Mouse (Mus musculus): ENCODE data around the gene Tubal3. TPM values are rescaled to one million over a fixed set of nuclear protein-coding genes. Genes with fewer than 3 reads are reported as not detected.
A peak's percentile ranks its signal among the peaks of the same experiment; 100 is the strongest.

The Tubal3 gene
- not detected for polyA plus RNA-seq (2012; fragmentation: generic; extraction: Trizol)

DNA sequence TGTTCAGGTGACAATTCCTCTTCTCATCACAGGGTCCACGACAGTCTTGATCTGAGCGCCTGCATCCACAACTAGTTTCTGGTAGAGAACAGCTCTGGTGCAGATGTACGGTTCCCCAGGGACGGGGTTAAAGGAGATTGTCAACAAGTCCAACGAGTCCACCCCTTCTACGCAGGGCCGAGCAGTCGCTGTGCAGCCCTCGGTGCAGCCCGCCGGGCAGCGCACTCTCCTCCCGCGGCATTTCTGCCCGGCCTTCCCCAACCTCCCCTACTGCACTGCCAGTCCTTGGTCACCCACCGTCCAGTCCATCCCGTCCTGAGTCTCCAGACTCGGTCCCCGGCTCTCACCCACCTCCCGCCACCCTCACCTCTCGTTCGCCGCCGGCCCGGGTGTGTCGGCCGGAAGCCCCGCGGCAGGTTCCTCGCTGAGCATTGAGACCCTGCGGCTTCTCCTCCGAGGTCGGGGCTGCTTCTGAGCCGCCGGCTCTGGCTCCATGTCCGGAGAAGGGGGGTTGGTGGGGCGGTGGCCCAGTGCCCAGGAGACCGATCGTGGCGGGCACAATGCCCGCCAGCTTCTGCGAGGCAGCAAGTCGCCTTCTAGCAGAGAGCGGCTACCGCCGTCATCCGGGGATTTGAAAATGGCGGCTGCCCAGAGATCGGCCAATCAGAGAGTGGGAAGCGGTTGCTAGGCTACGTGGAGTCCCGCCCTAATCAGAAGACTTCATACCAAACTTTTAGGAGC lies at the start of gene Tubal3, which contains the start of gene Net1:
Tubal3 (plus strand) TSS at position 704 of the 741 bp plus-strand sequence.
Net1 (minus strand) TSS at position 650 of the 741 bp plus-strand sequence.
- no peaks in the 10 kb centered on the region for H3K27me3 ChIP-seq (ENCODE audit: control insufficient read depth, insufficient read depth, insufficient read length)
- peak within 1 kb of the TSS; percentile 51 for H3K4me3 ChIP-seq
- TF ChIP-seq USF1 (IDR thresholded peaks at IDR 0.05; ENCODE audit: low read depth) (no peak), MYOD1 (IDR thresholded peaks at IDR 0.05; ENCODE audit: control insufficient read depth in 1 of 3, insufficient read length in 2 of 3, low read depth in 2 of 3) (no peak), TCF3 (IDR thresholded peaks at IDR 0.05; ENCODE audit: insufficient read length, low read depth) (no peak), POLR2A (IDR thresholded peaks at IDR 0.05; ENCODE audit: insufficient read length, low read depth) (no peak), MYOG (IDR thresholded peaks at IDR 0.05; ENCODE audit: control insufficient read depth in 1 of 3, insufficient read depth in 1 of 3, insufficient read length in 2 of 3, low read depth in 2 of 3) (no peak), E2F4 (IDR thresholded peaks at IDR 0.05; ENCODE audit: insufficient read depth) (peak; percentile 96)
- no peaks in the 10 kb centered on the region for H3K36me3 ChIP-seq (ENCODE audit: control insufficient read depth, insufficient read depth)
- H3K79me2 ChIP-seq (ENCODE audit: control insufficient read depth, insufficient read depth), result peaks cover 25% of the 10 kb centered on the region
- peak within 1 kb of the TSS; percentile 90 for H3K4me2 ChIP-seq (ENCODE audit: low read depth)
- H3ac ChIP-seq (ENCODE audit: control insufficient read depth, insufficient read length), result peak within 1 kb of the TSS; percentile 52

DNA sequence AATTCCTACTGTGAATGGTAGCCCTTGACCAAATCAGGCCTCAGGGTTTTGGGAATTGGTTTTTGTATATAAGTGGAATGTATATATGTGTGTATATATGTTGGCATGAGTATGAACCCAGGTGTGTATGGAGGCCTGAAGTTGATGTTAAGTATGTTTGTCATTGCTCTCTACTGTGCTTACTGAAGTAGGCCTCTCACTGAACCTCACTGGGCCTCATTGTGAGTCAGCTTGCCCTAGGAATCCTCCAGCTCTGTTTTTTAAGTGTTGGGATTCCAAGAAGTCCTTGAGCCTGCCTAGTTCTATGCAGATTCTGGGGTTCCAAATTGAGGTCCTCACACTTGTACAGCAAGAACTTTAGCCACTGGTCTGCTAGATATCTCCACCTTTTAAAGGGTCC lies 48.2 kb upstream of the Tubal3 start:
- Histone ChIP-seq H3K4me2 (ENCODE audit: low read depth) (no peak overlapping the region), H3K36me3 (ENCODE audit: control insufficient read depth, insufficient read depth) (no peaks in the 10 kb centered on the region), H3K27me3 (ENCODE audit: control insufficient read depth, insufficient read depth, insufficient read length) (no peaks in the 10 kb centered on the region), H3ac (ENCODE audit: control insufficient read depth, insufficient read length) (no peak overlapping the region), H3K79me2 (ENCODE audit: control insufficient read depth, insufficient read depth) (no peaks in the 10 kb centered on the region), H3K4me3 (no peak overlapping the region)
- no peak for TF ChIP-seq SRF (IDR thresholded peaks at IDR 0.05; ENCODE audit: control insufficient read depth, insufficient read length, low read depth)
- no peak for TF ChIP-seq TCF12 (IDR thresholded peaks at IDR 0.05; ENCODE audit: insufficient read depth, poor library complexity, severe bottlenecking)
- no peak for TF ChIP-seq E2F4 (IDR thresholded peaks at IDR 0.05; ENCODE audit: insufficient read depth)
- TF ChIP-seq POLR2A (IDR thresholded peaks at IDR 0.05; ENCODE audit: insufficient read length, low read depth), result no peak
- TF ChIP-seq TCF3 (IDR thresholded peaks at IDR 0.05; ENCODE audit: insufficient read length, low read depth), result no peak
- no peak for TF ChIP-seq MAX (IDR thresholded peaks at IDR 0.05; ENCODE audit: low read depth)
- no peak for TF ChIP-seq MYOD1 (IDR thresholded peaks at IDR 0.05; ENCODE audit: control insufficient read depth in 1 of 3, insufficient read length in 2 of 3, low read depth in 2 of 3)
- no peak for TF ChIP-seq REST (IDR thresholded peaks at IDR 0.05; ENCODE audit: insufficient read depth, insufficient read length)
- TF ChIP-seq POLR2AphosphoS2 (IDR thresholded peaks at IDR 0.05; ENCODE audit: insufficient read length, low read depth), result no peak
- TF ChIP-seq MYOG (IDR thresholded peaks at IDR 0.05; ENCODE audit: control insufficient read depth in 1 of 3, insufficient read depth in 1 of 3, insufficient read length in 2 of 3, low read depth in 2 of 3), result no peak
- no peak for TF ChIP-seq USF1 (IDR thresholded peaks at IDR 0.05; ENCODE audit: low read depth)

GRCm38 (mm10) chr13:3872832-3873231 lies 45.2 kb upstream of the Tubal3 start:
- Histone ChIP-seq H3K4me3 (no peak overlapping the region), H3K27me3 (ENCODE audit: control insufficient read depth, insufficient read depth, insufficient read length) (no peaks in the 10 kb centered on the region)

GRCm38 (mm10) chr13:3876448-3876847 lies 41.6 kb upstream of the Tubal3 start:
- TF ChIP-seq TCF12 (IDR thresholded peaks at IDR 0.05; ENCODE audit: insufficient read depth, poor library complexity, severe bottlenecking), result no peak
- no peak for TF ChIP-seq USF1 (IDR thresholded peaks at IDR 0.05; ENCODE audit: low read depth)
- peak in 2 of 3 experiments; percentile 4 to 25 for TF ChIP-seq MYOD1 (IDR thresholded peaks at IDR 0.05; ENCODE audit: control insufficient read depth in 1 of 3, insufficient read length in 2 of 3, low read depth in 2 of 3)
- TF ChIP-seq E2F4 (IDR thresholded peaks at IDR 0.05; ENCODE audit: insufficient read depth), result no peak
- H3K27me3 ChIP-seq (ENCODE audit: control insufficient read depth, insufficient read depth, insufficient read length), result no peaks in the 10 kb centered on the region
- no peak overlapping the region for H3ac ChIP-seq (ENCODE audit: control insufficient read depth, insufficient read length)
- no peak overlapping the region for H3K4me2 ChIP-seq (ENCODE audit: low read depth)
- no peaks in the 10 kb centered on the region for H3K79me2 ChIP-seq (ENCODE audit: control insufficient read depth, insufficient read depth)
- H3K4me3 ChIP-seq, result no peak overlapping the region
- no peaks in the 10 kb centered on the region for H3K36me3 ChIP-seq (ENCODE audit: control insufficient read depth, insufficient read depth)

More at GRCm38 (mm10) chr13:3872832-3873231, 45.2 kb upstream of the Tubal3 start:
- Histone ChIP-seq H3K36me3 (ENCODE audit: control insufficient read depth, insufficient read depth) (no peaks in the 10 kb centered on the region), H3ac (ENCODE audit: control insufficient read depth, insufficient read length) (no peak overlapping the region), H3K79me2 (ENCODE audit: control insufficient read depth, insufficient read depth) (no peaks in the 10 kb centered on the region), H3K4me2 (ENCODE audit: low read depth) (no peak overlapping the region)
- TF ChIP-seq TCF12 (IDR thresholded peaks at IDR 0.05; ENCODE audit: insufficient read depth, poor library complexity, severe bottlenecking) (no peak), TCF3 (IDR thresholded peaks at IDR 0.05; ENCODE audit: insufficient read length, low read depth) (no peak), MAX (IDR thresholded peaks at IDR 0.05; ENCODE audit: low read depth) (no peak), REST (IDR thresholded peaks at IDR 0.05; ENCODE audit: insufficient read depth, insufficient read length) (no peak), POLR2A (IDR thresholded peaks at IDR 0.05; ENCODE audit: insufficient read length, low read depth) (no peak), USF1 (IDR thresholded peaks at IDR 0.05; ENCODE audit: low read depth) (no peak), POLR2AphosphoS2 (IDR thresholded peaks at IDR 0.05; ENCODE audit: insufficient read length, low read depth) (no peak), MYOG (IDR thresholded peaks at IDR 0.05; ENCODE audit: control insufficient read depth in 1 of 3, insufficient read depth in 1 of 3, insufficient read length in 2 of 3, low read depth in 2 of 3) (no peak), MYOD1 (IDR thresholded peaks at IDR 0.05; ENCODE audit: control insufficient read depth in 1 of 3, insufficient read length in 2 of 3, low read depth in 2 of 3) (no peak), E2F4 (IDR thresholded peaks at IDR 0.05; ENCODE audit: insufficient read depth) (no peak), SRF (IDR thresholded peaks at IDR 0.05; ENCODE audit: control insufficient read depth, insufficient read length, low read depth) (no peak), CEBPB (IDR thresholded peaks at IDR 0.05; ENCODE audit: insufficient read depth, poor library complexity, severe bottlenecking) (no peak)

DNA sequence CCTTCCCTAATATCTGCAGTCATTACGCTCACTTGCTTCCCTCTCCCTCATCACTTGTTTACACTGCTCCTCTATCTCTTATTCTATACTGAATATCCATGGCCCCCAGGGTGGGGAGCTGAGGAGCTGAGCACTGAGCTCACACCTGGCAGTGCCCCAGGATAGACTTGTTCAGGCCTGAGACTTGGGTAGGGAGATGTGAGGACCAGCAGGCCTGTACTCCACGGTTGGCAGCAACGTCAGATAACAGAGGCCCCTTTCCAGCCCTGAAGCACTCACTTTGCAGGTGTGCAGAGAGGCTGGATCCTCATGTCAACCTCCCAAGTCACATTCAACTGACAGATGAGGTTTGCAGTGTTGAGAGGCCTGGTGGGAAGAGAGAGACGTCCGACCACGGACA lies 40.9 kb upstream of the Tubal3 start:
- no peak overlapping the region for H3K4me3 ChIP-seq
- H3K79me2 ChIP-seq (ENCODE audit: control insufficient read depth, insufficient read depth), result no peaks in the 10 kb centered on the region
- H3K4me2 ChIP-seq (ENCODE audit: low read depth), result no peak overlapping the region
- H3ac ChIP-seq (ENCODE audit: control insufficient read depth, insufficient read length), result no peak overlapping the region
- H3K36me3 ChIP-seq (ENCODE audit: control insufficient read depth, insufficient read depth), result no peaks in the 10 kb centered on the region
- no peaks in the 10 kb centered on the region for H3K27me3 ChIP-seq (ENCODE audit: control insufficient read depth, insufficient read depth, insufficient read length)
- TF ChIP-seq SRF (IDR thresholded peaks at IDR 0.05; ENCODE audit: control insufficient read depth, insufficient read length, low read depth), result no peak
- no peak for TF ChIP-seq USF1 (IDR thresholded peaks at IDR 0.05; ENCODE audit: low read depth)
- no peak for TF ChIP-seq CEBPB (IDR thresholded peaks at IDR 0.05; ENCODE audit: insufficient read depth, poor library complexity, severe bottlenecking)
- TF ChIP-seq REST (IDR thresholded peaks at IDR 0.05; ENCODE audit: insufficient read depth, insufficient read length), result no peak
- TF ChIP-seq MYOD1 (IDR thresholded peaks at IDR 0.05; ENCODE audit: control insufficient read depth in 1 of 3, insufficient read length in 2 of 3, low read depth in 2 of 3), result no peak
- no peak for TF ChIP-seq POLR2A (IDR thresholded peaks at IDR 0.05; ENCODE audit: insufficient read length, low read depth)
- TF ChIP-seq POLR2AphosphoS2 (IDR thresholded peaks at IDR 0.05; ENCODE audit: insufficient read length, low read depth), result no peak
- TF ChIP-seq TCF3 (IDR thresholded peaks at IDR 0.05; ENCODE audit: insufficient read length, low read depth), result no peak
- no peak for TF ChIP-seq E2F4 (IDR thresholded peaks at IDR 0.05; ENCODE audit: insufficient read depth)
- no peak for TF ChIP-seq MYOG (IDR thresholded peaks at IDR 0.05; ENCODE audit: control insufficient read depth in 1 of 3, insufficient read depth in 1 of 3, insufficient read length in 2 of 3, low read depth in 2 of 3)
- no peak for TF ChIP-seq TCF12 (IDR thresholded peaks at IDR 0.05; ENCODE audit: insufficient read depth, poor library complexity, severe bottlenecking)
- no peak for TF ChIP-seq MAX (IDR thresholded peaks at IDR 0.05; ENCODE audit: low read depth)
